Mouse (Mus musculus): Measurements from ENCODE around the gene Rflna.

The Rflna gene

DNA sequence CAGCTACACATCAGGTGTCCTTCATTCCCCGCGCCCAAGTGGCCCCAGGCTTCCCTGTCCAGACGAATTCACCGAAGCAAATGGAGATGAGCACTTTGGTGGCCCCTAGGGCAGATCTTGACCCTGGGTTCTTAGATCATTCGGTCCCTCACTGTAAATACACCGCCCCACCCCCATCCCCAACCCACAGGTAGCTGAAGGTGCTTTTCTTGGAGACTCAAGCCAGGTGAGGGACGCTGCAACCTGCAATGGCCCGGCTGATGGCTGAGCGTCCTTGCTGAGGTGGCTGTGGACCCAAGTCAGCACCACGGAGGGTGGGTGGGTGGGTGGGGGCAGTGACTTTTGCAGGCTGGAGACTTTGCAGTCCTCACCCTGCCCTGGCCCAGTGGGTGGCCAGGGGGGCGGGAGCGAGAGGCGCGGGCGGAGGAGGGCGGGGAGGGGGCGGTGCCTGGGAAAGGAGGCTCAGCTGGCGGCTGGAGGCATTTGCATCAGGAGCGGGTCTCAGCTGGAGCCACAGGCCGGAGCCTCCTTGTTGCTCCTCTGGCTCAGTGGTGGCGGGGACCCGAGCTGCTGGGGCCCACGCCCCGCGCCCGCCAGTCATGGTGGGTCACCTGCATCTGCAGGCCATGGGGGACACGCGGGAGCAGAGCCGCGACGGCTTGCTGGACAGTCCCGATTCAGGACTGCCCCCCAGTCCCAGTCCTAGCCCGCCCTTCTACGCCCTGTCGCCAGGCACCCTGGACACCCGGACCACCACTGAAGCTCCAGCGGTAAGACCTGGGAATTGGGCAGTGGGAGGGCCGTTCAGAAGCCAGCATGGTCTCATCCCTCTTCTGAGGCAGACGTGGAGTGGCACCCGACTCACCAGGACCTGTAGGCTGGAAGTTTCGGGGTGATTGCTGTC, at the start of gene Rflna:
Rflna (plus strand) TSS at position 253 of the 904 bp plus-strand sequence.
- DNase-seq (ENCODE audit: low spot score in 2 of 2), result no peak

DNA sequence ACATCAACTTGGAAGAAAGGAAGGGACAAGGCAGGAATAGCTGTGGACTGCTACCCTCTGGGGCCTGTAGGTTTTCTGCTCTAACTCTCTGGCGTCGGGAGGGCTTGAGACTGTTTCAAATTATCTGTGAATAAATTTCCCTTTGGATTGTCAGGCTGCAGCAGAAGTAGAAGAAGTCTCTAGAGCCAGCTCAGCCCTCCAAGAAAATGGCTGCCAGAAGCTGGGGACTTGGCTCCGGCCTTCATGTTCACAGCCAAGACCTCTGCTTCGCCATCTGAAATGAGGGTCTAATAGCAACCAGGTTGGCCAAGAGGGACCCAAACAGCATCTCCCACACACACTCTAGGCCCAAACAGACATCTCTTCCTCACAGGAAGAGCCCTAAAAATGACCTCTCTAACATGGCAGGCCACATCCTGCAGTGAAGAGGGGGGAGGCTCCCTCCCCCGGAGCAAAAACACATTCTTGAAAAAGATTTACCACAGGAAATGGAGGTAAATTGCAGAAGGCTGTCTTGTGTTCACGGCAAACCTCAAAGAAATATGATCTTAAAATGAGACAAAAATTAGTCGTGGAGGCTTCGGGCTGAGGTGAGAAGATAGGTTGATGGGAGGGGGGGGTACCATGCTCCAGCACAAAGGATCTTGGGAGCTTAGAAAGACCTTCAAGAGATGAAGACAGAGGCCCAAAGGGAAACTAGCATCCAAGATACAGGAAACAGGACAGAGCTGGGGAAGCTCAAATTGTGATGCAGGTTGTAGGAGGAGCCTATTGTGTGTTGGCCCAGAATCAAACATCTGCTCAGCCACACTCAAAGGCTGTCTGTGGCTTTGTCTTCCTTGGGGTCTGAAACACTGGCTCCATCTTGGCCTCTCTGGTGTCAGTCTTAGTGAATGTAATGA, 48.4 kb upstream of the Rflna start:
- no peak for DNase-seq (ENCODE audit: low spot score in 2 of 2)

DNA sequence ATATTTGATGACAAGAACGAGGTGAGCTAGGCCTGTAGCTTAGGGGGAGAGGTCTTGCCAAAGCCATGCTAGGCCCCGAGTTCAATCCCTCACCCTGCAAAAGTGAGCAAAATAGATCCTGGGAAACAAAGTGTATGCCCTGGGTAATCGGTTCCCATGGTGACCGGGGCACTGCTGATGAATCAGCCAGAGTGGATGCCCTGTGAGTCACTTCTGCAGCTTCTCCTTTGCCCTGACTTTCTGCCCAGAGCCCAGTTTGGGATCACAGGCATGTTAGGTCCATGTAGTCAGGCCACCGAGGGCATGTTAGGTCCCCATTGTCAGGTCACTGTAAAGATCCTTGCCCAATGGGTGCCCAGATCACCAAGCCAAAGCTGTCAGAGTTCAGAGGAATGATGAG, 45.5 kb upstream of the Rflna start:
- peak; percentile 31 to 53 for DNase-seq (ENCODE audit: low spot score in 2 of 2)

DNA sequence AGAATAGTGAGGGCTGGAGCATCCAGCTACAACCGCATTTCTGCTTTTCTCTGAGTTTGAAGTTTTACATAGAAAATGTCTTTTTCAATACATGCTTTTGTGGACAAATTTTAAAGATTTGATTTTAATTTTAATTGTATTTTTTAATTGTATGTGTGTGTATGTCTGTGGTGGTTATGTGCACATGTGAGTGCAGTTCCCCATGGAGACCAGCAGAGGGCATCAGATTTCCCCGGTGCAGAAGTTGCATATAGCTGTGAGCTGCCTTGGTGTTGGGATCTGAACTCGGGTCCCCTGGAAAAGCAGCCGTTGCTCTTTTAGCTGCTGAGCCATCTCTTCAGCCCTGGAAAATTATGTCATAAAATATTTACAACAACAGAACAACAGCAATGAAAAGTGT, 43.9 kb upstream of the Rflna start:
- DNase-seq (ENCODE audit: low spot score in 2 of 2), result no peak

DNA sequence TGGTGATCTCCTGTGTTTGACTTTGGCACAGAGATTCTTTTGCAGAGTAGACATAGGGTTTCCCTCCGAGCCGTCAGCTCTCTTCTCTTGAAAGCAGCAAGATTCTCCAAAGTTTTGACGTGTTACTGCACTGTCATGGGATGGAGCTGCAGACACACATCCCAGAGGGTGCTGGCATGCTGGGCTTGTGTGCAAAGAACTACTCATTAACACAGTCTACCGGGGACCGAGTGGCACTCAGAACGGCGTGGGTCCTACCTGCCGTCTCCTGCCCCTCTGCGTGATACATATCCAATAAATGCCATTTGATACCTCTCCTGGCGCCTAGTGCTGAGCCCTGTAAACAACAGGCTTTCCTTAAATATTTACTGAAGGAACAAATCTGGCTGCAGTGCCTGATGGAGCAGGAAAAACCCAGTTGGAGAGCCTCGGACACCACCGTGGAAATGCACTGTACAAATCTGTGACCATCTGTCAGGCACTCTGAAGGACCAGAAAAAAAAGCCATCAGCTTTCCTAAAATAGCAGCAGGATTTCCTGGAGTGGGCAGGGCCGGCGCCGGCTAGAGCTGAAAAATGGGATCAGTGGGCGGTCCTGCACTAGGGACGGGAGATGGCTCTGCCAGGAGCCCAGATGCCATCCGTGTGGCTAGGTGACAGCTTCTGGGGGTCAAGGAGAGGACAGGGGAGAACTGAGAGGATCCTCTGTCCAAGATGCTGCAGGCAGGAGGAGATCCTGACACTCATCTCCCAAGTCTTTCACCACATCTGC, 42.7 kb upstream of the Rflna start:
- DNase-seq (ENCODE audit: low spot score in 2 of 2), result no peak

DNA sequence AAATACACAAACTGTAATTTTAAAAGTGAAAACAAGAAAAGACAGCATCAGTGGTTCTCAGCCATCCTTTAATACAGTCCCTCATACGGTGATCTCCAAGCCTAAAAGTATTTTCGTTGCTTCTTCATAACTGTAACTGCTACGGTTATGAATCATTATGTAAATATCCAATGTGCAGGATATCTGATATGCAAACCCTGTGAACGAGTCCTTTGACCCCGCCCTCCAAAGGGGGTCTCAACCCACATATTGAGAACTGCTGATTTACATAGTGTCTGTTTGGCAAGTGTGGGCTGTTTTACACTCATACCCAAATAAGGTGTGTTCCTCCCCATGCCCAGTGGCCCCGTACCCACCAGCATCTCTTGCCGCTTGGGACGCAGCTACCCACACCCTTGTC, 41.6 kb upstream of the Rflna start:
- no peak for DNase-seq (ENCODE audit: low spot score in 2 of 2)

DNA sequence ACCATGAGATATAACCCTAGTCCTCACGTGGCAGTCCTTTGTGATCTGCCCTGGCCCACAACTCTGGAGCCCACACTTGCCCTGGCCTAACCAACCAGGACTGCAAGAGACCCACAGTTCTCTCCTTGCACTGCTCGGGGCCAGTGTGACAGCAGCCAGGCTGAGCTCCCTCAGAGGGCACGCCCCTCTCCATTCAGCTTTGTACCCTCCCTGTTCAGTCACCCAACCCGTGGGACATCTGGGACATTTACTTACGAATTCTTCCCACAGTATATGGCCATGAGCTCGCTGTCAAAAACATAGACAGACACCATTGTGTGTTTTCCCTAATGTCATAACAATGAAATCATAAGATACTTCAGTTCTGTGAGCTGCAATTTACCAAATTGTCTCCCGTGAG, 40.3 kb upstream of the Rflna start:
- DNase-seq (ENCODE audit: low spot score in 2 of 2), result no peak

DNA sequence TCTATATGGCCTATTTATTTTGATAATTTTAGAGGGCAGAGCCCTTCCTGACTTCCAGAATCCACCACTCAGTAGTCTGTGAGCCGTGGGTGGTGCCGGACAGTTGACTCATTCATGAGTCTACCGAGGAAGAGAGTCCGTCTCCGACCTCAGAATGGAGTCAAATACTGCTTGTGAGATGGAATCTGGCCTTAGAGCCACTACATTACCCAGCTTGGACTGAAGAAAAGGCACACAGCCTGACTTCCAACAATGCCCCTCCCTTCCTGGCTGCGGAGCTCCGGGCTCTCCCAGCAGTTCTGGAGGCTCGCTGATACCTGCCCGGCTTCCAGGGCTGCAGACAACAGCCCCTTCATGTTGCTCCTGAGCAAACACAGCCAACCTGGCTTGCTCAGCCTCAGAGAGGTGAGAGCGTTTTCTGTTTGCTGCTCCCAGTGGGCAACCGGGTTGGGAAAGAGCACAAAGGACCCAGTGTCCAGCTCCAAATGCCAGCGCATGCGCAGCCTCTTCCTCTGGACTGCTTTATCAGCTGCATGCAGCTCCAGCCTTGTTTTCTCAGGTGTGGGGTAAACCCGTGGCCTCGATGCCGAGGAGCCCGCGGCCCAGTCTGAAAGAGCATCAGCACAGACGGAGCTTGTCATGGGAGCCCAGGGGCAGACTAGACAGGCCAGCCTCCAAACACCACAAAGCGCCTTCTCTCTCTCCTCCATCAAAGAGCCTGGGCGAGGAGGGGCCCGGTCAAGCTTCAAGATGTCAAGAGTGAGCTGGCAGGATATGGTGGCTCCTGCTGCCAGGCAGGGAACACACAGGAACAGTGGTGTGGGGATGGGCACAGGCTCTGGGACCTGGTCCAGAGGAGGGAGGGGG, 39.0 kb upstream of the Rflna start:
- DNase-seq (ENCODE audit: low spot score in 2 of 2), result peak; percentile 25 to 51

DNA sequence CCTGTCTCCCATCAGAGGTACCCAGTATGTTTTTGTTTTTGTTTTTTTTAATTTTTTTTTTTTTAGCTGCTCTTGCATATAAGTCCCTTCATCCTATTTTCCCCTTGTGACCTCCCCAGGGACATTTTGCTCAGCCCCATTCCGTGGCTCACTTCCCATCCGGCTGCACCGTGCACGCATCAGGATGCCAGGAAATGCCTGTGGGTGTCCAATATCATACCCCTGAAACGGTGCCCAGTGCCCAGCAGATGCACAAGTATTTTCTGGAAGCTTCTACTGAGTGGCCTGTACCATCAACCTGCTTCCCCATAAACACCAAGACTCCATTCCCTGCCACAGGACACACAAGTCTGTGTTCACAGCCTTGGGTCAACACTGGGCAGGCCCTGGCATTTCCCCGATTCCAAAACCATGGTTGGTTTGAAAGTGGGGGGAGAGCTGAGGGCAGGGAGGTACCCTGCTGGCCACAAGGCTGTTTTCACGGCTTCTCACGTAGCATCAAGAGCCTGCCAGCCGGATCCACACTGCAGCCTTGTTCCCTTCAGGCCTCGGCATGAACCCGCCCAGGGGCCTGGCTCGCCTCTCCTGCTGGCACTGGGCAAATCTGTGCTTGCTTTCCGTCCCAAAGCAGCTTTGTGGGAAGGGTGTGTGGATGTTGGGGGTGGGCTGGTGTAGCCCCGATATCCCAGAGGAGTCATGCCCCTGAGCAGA, 36.2 kb upstream of the Rflna start:
- DNase-seq (ENCODE audit: low spot score in 2 of 2), result peak; percentile 26 to 35

DNA sequence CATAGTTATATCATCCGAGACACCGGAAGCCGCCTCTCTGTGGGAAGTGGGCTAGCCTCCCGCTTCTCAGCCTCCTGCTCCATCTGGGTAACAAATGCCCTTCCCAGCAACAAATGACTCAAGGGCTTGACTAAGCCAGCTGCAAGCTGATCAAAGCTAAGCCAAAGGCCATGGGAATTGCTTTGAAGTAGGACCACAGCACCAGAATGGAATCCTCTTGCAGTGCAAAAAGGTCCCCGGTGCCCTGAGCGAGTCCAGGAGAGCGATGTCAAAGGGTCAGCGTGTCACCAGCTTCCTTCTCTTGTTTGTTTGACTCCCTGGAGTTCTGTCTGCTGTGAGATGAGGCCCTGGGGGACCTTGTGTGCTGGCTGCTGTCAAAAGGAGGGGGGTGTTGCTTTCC, 33.2 kb upstream of the Rflna start:
- no peak for DNase-seq (ENCODE audit: low spot score in 2 of 2)

DNA sequence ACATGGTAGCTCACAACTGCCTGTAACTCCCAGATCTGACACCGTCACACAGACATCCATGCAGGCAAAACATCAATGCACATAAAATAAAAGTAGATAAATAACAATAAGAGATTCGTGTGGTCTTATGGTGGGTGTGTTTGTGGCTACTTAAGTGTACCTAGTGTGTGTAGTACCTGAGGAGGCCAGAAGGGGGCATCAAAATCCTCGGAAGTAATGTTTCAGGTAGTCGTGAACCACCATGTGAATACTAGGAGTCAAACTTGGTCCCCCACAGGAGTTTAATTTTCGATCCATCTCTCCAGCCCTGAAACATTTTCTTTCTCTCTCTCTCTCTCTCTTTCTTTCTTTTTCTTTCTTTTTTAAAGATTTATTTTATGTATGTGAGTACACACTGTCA, 16.8 kb upstream of the Rflna start:
- DNase-seq (ENCODE audit: low spot score in 2 of 2), result no peak

DNA sequence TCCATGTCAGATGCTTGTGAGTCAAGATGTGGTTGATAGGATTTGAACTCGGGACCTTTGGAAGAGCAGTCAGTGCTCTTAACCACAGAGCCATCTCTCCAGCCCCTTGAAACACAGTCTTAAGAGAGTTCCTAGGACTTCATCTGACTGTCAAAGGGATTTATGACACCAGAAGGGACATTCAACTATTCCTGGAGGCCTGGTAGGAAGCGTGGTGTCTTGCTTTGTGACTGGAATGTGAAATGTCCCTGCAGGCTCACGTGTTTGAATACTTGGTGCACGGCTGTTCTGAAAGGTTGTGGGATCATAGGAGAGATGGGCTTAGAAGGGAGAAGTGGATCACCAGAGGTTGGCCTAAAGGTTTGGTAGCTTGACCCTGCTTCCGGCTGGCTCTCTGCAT, 16.4 kb upstream of the Rflna start:
- DNase-seq (ENCODE audit: low spot score in 2 of 2), result no peak

DNA sequence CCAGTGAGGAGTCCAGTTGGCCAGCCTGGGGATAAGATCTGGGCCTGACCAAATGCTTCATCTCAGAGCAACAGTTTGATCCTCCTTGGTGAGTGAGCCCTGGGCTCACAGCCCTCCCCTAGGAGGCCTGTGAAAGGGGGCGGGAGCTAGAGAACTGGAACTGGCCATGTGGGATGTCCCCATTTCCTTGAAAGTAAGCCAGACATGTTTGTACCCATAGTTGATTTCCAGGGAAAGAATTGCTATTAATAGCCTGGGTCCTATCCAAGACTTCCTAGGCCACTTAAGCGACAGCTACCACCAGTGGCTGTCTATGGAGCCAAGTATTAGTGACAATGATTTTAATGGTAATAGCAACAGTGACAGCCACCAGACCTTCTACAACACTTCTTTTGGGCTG, 13.3 kb upstream of the Rflna start:
- no peak for DNase-seq (ENCODE audit: low spot score in 2 of 2)

DNA sequence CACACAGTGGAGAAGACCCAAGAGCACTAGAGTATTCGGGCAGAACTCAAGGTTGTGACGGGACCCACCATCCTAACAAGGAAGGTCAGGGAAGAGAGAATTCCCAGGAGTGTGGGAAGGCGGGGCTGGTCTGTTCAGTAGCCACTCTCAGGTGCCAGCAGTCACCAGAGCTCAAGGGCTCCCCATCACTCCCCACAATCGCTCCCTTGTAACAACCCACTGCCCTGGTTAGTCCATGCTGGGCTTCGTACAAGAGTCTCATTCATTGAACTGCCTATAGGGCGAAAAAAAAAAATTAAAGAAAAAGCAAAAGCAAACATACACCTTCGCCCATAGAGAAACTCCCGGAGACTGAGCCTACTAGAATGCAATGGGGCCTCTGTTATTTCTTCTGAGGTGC, 10.7 kb upstream of the Rflna start:
- DNase-seq (ENCODE audit: low spot score in 2 of 2), result no peak

DNA sequence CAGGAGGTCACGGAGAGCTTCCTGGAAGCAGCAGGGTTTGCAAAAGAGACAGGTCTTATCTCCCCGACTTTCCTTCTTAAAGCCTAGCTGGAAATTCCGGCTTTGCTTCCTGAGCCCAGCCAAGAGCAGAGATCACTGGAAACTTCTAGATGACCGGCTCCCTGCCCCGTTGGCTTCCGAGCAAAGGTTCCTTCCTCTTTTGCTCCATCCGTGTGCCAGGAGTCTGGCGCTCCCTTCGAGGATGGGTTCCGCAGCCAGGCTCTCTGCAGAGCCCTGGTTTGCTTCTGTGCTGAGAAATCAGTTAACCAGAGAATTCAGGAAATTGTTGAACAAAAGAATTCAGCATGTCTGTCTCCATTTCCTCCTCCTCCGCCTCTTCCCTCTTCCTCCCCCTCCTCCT, 10.1 kb upstream of the Rflna start:
- DNase-seq (ENCODE audit: low spot score in 2 of 2), result no peak

DNA sequence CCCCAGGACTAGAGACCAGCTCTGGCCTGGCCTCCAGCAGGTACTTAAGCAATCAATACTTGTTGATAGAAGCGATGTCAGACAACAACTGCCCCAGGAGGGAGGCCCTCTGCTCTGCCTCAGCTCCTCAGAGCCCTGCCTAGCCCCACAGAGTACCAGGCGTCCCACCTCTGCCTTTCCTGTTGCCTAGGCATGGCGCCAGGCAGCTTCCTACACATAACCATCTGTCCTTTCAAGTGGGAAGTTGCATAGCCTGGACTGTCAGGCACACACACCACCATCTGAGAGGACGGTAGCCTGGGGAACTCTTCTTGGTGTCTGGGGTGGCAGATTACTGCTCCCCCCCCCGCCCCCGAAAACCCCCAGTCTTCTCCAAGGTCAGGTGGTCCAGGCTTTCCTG, 6.2 kb upstream of the Rflna start:
- DNase-seq (ENCODE audit: low spot score in 2 of 2), result no peak

DNA sequence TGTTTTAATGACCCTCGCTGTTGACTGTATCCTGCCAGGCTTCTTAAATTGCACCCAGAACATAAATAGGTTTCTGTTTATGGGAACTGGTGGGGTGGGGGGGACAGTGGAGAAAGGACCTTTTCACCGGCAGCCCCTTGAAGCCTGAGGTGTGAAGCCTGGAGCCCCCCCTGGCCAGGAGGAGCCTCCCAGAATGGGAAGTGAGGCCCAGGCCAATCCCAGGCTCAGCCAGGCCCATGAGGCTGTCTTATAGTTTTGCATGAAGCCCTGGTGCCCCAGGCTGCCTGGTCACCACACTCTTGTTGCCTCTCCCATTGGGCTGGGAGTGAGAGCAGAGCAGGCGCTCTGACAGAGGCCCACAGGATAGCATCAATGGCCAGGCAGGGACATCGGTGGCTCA, 5.1 kb upstream of the Rflna start:
- DNase-seq (ENCODE audit: low spot score in 2 of 2), result no peak

DNA sequence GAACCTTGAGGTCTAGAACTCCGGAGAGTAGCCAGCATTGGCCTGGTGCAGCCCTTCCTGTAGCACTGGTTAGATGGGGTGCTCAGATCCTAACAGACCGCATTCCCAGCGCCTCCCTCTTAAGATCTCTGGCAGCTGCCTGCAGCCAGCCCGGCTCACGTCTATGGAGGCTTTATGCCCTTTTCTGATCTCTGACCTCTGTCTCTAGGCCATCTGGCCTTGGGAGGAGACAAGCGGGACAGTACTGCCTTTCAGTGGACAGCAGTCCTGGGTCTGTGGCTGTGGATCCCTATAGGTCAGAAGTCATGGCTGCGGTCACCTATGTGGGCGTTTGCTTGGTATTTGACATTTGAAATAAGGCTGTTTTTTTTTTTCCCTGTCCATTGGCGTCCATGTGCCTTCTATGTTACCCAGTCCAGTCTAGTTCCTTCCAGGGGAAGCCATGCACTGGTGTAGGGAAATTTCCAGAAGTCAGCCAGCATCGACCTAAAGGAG, 2.2 kb upstream of the Rflna start:
- DNase-seq (ENCODE audit: low spot score in 2 of 2), result no peak

DNA sequence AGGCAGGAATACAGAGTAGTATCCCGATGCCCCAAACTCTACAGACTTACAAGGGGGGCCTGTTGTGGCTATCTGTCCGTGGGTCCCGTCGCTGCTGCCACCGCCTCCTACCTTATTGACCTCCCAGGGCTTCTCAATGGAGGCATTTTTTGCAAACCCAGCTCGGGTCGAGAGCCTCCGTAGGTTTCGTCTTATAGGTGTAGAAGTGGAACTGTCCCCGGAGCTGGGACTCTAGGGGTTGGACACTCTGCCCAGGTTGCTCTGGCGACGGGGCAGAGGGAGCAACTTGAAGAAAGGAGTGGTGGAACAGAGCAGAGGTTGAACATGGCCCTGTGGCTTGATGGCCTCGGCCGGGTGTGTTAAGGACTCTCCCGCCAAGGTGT, 843 bp downstream of the Rflna start:
- no peak for DNase-seq (ENCODE audit: low spot score in 2 of 2)

Measured in urinary bladder, adult 18-20 months (tissue).